Mouse (Mus musculus) embryo, embryonic 11.5 days (tissue): ENCODE results near the gene Tmem107.

ENCODE experiments used
- DNase-seq: peaks from one replicate; pipeline ENCODE4 v3.0.0-alpha.2; 2012; ENCODE audit warnings: low read depth, low spot score

The Tmem107 gene

DNA sequence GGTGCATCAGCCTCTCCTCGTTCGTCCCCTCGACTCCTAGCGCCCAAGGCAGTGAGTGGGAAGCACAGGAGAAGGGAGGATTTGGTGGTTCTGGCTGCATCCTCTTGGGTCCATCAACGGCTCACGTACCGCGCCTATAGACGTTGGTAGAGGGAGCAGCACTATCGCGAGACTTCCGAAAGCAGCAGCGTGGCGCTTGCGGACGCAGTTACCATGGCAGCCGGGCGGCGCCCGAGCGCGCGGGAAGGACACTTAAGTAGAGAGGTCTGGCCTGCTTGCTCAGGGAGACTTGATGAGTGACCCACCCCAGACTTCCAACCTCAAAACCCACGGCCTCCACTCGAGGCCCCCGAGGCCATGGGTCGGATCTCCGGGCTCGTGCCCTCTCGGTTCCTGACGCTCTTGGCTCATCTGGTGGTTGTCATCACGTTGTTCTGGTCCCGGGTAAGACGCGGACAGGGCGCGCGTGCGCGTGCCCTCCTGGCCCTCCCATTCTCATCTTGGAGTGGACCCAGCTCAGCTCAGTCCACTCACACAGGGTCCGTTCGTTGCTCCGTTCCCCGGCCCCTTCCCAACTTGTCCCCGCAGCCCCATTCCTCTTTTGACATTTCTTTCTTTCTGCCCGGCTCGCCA lies at the start of gene Tmem107:
Gene Tmem107 (plus strand): TSS at position 217 of the 633 bp plus-strand sequence.
- peak; percentile 91 for DNase-seq

DNA sequence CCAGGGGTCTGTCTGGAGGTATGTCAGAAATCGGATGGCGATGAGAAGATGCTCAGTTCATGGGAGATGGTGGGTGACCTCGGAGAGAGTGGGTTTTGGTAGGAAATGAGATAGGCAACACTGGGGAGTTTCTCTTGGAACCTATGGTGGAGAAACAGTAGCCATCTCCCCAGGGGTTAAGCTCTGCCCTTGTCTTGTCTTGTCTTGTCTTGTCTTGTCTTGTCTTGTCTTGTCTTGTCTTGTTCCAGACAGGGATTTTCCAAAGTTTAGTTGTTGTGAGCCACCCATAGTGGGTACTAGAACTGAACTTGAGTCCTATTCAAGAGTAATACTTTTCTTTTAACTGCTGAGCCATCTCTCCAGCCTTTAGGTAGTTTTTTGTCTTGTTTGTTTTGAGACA lies 44.0 kb upstream of the Tmem107 start:
- no peak for DNase-seq

DNA sequence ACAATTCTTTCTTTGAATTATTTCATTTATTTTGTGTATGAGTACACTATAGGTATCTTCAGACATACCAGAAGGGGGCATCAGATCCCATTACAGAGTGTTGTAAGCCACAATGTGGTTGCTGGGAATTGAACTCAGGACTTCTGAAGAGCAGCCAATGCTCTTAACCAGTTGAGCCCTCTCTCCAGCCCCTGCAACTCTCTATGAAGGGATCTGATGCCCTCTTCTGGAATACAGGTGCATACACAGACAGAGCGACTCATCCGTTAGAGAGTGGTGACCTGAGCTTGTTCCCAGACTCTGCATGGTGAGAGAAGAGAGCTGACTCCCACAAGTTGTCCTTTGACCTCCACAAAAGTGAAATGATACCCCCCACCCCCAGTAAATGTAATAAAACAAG lies 41.8 kb upstream of the Tmem107 start:
- DNase-seq = no peak

DNA sequence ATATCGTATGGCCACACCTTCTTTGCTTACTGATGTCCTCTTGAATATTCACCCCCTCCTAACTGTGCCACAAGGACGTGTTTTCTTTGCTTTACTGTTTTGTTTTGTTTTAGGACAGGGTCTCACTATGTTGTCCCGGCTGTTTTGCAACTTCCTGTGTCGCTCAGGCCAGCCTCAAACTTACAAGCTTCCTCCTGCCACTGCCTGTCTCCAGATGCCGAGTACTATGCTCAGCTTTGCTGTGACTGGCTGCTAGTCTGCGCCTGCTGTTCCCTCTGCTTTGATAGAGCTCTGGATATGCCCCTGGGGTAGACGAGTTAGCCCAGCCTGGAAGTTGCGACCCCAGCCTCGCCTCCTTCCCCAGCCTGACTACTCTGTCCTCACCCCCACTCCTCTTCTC lies 37.1 kb upstream of the Tmem107 start:
- no peak for DNase-seq

DNA sequence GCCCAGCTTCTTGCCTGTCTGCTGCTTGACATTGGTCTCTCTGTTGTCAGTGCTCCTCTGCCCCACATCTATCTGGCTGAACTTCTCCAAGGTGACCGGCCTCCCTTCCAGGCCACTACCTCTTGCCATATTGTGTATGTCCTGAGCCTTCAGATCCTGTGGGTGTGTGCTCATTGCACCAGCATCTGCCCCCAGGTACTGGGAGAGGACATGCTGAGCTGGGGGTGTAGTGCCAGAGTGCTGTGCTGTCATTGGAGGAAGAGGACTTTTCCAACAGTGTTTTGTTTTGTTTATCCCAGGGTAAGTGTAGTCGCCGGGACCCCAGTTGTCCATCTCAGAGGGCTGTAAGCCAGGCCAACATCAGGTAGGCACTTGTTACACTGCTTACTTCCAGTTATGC lies 36.0 kb upstream of the Tmem107 start:
- no peak for DNase-seq

DNA sequence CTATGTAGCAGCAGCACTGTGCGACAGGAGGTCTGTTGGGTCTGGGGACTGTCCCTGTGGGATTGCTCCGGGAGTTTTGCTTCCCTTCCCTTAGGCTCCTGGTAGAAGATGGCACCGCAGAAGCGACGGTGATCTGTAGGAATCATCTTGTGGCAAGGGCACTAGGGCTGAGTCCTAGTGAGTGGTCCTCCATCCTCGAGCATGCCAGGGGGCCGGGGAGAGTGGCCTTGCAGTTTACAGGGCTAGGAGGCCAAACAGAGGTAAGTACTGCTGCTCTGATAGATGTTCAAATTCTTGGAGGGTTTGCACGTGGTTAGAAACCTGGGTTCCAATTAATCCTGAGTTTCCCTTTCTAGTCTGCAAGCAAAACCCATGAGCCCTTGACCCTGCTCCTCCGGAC lies 35.2 kb upstream of the Tmem107 start:
- DNase-seq = no peak

DNA sequence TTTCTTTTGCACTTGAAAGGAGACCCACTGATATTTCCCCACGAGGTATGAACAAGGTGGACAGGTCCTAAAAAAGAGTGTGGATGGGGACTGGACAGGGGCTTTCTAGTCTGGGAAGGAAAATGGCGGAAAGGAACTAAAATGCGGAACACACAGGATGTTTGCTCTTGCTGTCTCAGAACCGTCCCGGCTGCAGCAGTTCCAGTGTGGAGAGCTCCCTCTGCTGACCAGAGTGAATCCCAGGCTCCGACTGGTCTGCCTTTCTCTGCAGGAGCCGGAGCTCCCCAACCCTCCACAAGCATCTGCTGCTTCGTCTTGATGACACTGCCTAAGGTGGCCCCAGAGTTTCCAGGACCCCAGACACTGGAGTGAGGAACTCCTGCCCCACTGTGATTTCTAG lies 34.8 kb upstream of the Tmem107 start:
- DNase-seq = peak; percentile 81

DNA sequence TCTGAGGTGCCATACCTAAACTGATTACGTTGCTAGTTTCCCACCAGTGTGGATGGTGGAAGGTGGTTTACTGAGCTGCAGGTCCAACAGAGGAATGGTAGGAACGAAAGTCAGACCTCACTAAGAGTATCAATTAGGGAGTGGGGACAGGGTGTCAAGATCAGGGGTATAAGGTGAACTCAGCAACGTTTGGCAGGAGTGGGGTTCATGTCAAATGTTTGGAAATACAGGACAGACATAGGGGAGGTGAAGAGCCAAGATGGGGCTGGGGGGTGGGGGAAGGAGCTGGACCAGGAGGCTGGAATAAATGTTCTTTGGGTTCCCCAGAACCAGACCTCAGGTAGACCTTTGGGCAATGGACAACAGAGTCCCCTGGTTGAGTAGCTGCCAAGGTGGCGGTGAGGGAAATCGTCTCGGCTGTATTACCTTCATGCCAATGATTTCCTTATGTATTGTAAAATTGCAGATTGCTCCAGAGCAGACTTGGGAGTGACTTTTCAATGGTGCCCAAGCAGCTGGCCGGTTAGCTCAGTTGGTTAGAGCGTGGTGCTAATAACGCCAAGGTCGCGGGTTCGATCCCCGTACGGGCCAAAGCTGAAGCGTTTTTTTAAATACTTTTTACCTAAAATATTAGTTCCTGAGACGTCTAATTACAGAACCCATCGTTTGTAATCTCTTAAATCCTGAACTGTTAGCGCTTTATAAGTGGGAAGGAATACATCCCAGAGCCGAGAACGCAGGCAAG lies 33.9 kb upstream of the Tmem107 start:
- peak; percentile 81 for DNase-seq

DNA sequence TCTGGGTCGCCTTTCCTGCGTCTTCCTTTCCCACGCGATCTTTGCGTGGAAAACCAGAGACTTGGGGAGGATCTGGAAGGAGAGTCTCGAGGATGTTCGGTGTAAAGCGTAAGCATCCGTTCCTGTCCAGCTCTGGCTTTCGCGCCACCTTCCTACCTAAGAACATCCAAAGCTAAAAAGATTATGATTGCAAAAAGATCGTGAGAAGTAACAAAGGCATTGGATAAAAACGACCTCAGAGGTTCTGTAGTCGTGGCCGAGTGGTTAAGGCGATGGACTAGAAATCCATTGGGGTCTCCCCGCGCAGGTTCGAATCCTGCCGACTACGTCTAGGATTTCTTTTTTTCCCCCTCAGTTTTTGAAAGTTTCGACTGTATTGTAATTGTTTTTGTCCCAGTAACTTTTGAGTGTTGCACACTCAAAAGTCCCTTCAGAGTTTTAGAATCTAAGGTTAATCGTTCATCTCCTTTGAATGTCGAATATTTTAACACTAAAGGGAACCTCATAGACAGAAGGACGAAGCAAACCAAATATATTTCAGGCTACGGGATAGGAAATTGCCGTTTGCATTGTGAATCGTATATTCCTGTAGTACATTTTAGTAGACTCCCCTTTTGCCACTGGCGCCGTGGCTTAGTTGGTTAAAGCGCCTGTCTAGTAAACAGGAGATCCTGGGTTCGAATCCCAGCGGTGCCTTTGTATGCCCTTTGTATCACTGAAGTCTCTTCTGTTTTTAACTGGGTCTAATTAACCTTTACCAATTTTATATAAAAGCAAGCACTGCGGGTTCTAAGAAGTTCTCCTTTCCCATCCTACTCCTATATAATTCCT lies 33.2 kb upstream of the Tmem107 start:
- peak; percentile 82 for DNase-seq

DNA sequence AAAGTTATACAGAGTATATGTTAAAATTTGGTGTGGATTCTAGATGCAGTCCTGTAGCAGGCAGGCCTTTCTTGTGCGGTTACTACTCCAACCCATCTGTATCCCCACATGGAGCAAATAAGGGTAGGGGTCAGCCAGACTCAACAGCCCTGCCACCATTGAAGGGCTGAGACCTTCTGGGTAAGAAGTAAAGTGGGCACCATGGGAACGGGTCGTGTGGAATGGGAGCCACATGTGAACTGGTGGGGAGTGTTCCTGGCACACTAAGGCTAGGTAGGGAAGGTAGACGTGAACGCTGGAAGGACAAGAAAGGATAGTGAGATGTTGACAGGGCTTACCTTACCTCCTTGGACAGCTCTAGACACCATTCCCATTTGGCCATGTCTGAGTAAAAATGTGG lies 32.4 kb upstream of the Tmem107 start:
- no peak for DNase-seq

DNA sequence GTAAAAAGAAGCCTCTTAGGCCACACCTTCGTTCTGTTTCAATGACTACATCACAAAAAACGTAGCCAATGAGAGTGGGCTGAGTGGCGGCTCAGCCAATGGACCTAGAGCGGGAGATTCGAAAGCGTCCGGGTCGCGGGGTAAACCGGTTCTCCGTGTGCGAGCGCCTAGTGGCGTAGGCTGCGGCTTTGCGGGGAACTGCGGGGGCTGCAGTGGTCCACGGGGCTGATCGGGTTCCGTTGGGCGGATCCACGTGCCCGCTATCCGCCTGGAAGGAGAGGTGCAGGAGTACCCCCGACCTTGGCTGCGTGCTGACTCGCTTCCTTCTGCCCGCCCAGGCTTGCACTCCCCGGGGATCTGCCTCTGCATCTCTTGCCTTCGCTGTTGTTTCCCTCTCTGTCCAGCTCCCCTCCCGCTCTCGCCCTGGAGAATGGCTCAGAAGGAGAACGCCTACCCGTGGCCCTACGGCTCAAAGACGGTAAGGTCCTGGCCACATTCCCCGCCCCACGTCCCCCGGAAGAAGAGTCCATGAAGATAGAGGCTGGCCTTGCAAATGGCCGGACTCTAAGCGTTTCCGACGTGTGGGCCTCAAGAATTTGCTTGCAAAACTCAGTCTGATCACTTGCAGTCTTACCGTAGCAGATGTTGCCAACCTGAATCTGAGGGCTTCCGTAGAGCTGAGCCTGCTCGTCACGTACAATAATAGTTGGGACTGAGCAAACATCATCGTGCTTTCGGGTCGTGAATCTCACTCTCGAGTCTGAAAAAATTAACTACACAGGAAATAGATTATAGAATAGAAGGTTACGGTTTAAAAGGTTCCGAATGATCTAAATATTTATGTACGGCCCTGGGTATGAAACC lies 24.8 kb upstream of the Tmem107 start, which contains the start of gene Aurkb:
Gene Aurkb (plus strand): TSS at position 117 of the 864 bp plus-strand sequence.
- peak; percentile 79 for DNase-seq

DNA sequence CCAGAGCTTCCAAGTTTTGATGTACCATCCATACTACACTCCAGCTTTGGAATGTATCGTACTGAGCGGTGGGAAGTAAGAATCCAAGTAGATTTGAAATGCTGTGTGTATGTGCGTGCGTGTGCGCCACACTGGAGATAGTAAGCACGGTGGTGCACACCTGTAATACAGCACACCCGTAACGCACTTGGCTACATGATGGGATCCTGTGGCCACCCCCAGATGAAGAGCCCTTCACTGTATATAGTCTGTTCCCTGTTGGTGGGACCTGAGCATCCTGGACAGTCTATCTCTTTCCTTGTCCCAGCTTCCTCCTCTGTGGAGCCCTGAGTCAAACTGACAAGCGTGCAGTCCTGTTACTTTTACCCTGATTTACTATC lies 24.2 kb upstream of the Tmem107 start:
- DNase-seq = no peak

DNA sequence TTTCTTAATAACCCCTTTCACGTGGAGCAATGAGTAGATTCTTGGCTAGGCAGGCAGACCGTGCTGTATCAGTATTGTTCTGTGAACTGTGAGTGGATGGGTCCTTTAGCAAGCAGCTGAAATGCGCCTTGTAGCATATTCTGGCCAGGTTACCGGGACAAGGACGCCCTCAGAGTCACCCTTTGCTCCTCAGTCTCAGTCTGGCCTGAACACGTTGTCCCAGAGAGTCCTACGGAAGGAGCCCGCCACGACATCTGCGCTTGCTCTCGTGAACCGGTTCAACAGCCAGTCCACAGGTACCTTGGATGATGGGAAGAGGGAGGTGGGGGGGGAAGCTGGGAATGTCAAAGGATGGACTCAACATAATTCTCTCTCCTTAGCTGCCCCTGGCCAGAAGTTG lies 23.0 kb upstream of the Tmem107 start:
- no peak for DNase-seq

DNA sequence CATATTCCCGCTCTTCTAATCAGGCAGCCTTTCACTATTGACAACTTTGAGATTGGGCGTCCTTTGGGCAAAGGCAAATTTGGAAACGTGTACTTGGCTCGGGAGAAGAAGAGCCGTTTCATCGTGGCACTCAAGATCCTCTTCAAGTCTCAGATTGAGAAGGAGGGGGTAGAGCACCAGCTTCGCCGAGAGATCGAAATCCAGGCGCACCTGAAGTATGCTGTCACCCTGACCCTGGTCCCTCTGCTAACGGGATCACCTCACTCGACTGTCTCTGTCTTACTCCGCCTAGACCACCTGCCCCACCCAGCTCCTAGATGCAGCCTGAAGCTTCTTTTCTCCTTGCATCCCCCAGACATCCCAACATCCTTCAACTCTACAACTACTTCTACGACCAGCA lies 22.5 kb upstream of the Tmem107 start:
- DNase-seq = no peak

DNA sequence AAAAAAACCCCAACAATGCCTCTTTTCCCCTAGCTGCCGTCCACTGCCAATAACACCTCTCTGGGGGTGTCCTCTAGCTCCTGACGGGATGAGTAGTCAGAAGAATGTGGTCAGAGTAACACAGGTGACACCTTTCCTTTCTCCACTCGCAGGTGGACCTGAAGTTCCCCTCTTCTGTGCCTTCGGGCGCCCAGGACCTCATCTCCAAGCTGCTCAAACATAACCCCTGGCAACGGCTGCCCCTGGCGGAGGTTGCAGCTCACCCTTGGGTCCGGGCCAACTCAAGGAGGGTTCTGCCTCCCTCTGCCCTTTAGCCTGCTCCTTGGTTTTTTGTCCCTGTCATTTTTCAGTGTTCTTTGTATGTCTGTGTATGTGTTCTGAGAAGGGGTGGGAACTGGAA lies 19.9 kb upstream of the Tmem107 start:
- no peak for DNase-seq

DNA sequence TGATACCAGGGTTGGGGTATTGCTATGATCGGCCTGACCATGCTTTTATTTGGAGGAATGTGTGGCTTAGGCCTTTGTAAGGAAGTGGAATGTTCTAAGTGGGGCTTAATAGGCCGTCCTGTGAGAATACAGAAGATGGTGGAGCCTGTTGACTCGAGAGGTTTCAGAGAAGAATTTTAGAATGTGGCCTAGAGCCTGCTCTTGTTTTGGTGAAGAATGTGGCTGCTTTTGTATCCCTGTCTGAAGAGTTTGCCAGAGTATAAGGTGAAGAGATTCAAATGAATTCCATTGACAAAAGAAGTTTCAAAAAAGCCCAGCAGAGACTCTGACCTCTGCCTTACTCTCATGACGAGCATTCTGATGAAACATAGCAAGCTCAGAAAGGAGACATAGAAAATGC lies 18.8 kb upstream of the Tmem107 start:
- DNase-seq = no peak

DNA sequence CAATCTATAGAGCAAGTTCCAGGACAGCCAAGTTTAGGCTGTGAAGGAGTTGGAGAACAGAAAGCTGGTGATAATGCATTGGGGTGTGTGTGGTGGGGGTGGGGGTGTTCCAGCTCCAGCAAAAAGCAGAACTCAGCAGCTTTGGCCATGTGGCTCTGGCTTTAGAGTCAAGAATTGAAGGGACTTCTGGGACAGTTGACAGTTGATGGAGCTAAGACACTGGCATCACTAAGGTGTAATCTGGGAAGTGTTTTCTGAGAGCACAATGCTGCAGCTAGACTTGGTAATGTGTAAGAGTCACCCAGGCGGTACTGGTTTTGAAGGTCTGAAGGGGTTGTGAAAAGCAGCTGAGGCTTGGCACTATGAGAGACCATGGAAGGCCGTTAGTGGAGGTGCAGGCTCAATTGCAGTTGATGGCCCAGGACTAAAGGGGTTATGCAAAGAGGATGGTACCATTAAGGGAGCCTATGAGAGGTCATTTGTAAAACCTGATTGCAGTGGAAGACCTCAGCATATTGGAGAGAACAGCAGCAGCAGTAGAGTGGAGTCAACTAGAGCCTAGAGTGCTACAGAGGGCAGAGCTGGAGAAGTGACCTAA lies 17.7 kb upstream of the Tmem107 start:
- no peak for DNase-seq

DNA sequence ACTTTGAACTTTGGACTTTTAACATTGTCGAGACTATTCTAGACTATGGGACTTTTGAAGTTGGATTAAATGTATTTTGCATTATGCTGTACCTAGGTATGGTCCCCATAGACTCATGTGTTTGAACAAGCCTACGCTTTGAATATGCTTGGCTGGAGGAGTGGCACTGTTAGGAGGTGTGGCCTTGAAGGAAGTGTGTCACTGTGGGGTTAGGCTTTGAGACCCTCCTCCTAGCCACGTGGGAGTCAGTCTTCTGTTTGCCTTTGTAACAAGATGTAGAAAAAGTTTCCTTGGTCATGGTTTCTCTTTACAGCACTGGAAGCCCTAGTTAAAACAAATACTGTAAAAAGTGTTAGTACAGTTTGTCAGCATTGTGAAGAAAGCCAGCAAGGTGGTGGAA lies 16.8 kb upstream of the Tmem107 start:
- no peak for DNase-seq

DNA sequence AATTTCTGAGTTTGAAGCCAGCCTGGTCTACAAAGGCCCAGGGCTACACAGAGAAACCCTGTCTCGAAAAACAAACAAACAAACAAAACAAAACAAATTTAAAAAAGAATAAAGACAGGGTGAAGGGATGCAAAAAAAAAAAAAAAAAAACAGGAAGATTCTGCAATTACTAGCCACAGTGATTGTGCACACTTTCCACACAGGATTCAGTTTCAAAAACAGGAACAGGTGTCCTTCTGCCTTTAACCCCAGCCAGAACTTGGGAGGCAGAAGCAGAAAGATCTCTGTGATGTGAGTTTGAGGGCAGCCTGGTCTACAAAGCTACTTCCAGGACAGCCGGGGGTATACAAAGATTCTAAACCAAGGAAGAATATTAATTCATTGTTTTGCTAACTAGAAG lies 12.3 kb upstream of the Tmem107 start:
- DNase-seq = no peak

DNA sequence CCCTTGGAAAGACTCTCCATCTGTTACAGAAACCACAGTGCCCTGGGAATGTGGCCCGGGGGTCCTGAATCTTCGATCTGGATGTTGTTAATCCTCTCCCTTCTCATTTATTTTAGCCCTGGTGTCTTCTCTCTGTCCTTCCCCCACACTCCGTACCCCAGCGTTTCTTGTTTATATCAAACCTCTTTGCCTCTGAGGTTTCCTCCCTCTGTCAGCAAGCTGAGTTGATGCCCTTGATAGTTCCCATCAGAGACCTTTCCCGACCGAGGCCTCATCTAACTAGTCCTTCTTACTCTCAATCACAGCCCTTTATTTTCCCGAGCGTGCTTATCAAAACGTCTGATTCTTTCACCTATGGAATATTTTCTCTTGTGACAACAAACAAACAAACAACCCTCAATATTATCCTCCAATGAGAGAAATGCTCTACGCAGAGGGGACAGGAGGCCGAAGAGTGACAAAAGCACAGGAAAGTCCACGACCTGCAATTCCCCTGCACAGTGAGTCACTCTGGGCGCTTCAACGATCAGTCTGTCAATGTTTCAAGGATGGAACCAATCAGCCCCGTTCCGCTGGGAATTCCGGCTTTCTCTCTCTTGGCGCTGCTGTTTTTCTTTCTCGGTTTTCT lies 11.8 kb upstream of the Tmem107 start:
- DNase-seq = no peak
